Mouse (Mus musculus): ENCODE measurements around the gene Rbks.
"Not testable (repeated sequence)": the region's sequence is repeated elsewhere in the genome, so short reads cannot be mapped to it uniquely, and the experiment has no call there.

Gene Rbks

GRCm38 (mm10) chr5:31627117-31627516, 70.3 kb downstream of the Rbks start:
- DNase-seq (ENCODE audit: low spot score in 2 of 2): no peak

GRCm38 (mm10) chr5:31620326-31620725, 77.1 kb downstream of the Rbks start:
- no peak for DNase-seq (ENCODE audit: low spot score in 2 of 2)

- no peak for DNase-seq (ENCODE audit: low spot score in 2 of 2)
Observed at GRCm38 (mm10) chr5:31614339-31615025, 82.9 kb downstream of the Rbks start.

- DNase-seq (ENCODE audit: low spot score in 2 of 2): peak; percentile 68 to 72
Observed at GRCm38 (mm10) chr5:31613852-31614286, 83.6 kb downstream of the Rbks start.

GRCm38 (mm10) chr5:31611186-31611585, 86.2 kb downstream of the Rbks start:
- no peak for DNase-seq (ENCODE audit: low spot score in 2 of 2)

- no peak for DNase-seq (ENCODE audit: low spot score in 2 of 2)
Observed at GRCm38 (mm10) chr5:31610376-31611086, 86.9 kb downstream of the Rbks start.

- DNase-seq (ENCODE audit: low spot score in 2 of 2): no peak
Observed at GRCm38 (mm10) chr5:31606151-31606550, 91.3 kb downstream of the Rbks start.

GRCm38 (mm10) chr5:31603766-31604165, 93.7 kb downstream of the Rbks start:
- no peak for DNase-seq (ENCODE audit: low spot score in 2 of 2)

GRCm38 (mm10) chr5:31602377-31602776, 95.0 kb downstream of the Rbks start:
- DNase-seq (ENCODE audit: low spot score in 2 of 2): peak; percentile 39 to 78

- DNase-seq (ENCODE audit: low spot score in 2 of 2): no peak
Observed at GRCm38 (mm10) chr5:31601162-31601722, 96.2 kb downstream of the Rbks start.

GRCm38 (mm10) chr5:31599161-31599560, 98.3 kb downstream of the Rbks start:
- no peak for DNase-seq (ENCODE audit: low spot score in 2 of 2)

GRCm38 (mm10) chr5:31598579-31598978, 98.8 kb downstream of the Rbks start:
- no peak for DNase-seq (ENCODE audit: low spot score in 2 of 2)

GRCm38 (mm10) chr5:31598121-31598520, 99.3 kb downstream of the Rbks start:
- no peak for DNase-seq (ENCODE audit: low spot score in 2 of 2)

GRCm38 (mm10) chr5:31597430-31597944, 99.9 kb downstream of the Rbks start:
- DNase-seq (ENCODE audit: low spot score in 2 of 2): no peak

GRCm38 (mm10) chr5:31596481-31597429, 100.7 kb downstream of the Rbks start, which contains the start of gene Mrpl33:
TSS of gene Mrpl33 (plus strand) at chr5:31596935.
- peak; percentile 26 to 46 for DNase-seq (ENCODE audit: low spot score in 2 of 2)

GRCm38 (mm10) chr5:31595868-31596267, 101.6 kb downstream of the Rbks start:
- DNase-seq (ENCODE audit: low spot score in 2 of 2): no peak

- DNase-seq (ENCODE audit: low spot score in 2 of 2): peak in 1 of 2 experiments; percentile 21
Observed at GRCm38 (mm10) chr5:31591122-31591521, 106.3 kb downstream of the Rbks start.

- peak in 1 of 2 experiments; percentile 19 for DNase-seq (ENCODE audit: low spot score in 2 of 2)
Observed at GRCm38 (mm10) chr5:31589711-31590319, 107.6 kb downstream of the Rbks start.

- DNase-seq (ENCODE audit: low spot score in 2 of 2): not testable (repeated sequence)
Observed at GRCm38 (mm10) chr5:31588672-31589071, 108.8 kb downstream of the Rbks start.

- DNase-seq (ENCODE audit: low spot score in 2 of 2): no peak
Observed at GRCm38 (mm10) chr5:31588016-31588415, 109.4 kb downstream of the Rbks start.

GRCm38 (mm10) chr5:31585526-31585925, 111.9 kb downstream of the Rbks start:
- DNase-seq (ENCODE audit: low spot score in 2 of 2): no peak
